12 mouse cellular contexts compared by ENCODE assay signal in genomic region chr16:94083848-94084525, GRCm38 (mm10). TPM values are rescaled to one million over a fixed set of nuclear protein-coding genes. Genes with fewer than 3 reads are reported as not detected.
A peak's percentile ranks its signal among the peaks of the same experiment; 100 is the strongest.
DNase-seq lines count a peak whose midpoint lies in the region; ATAC-seq lines count a peak whose summit lies in the region.
"Had no signal": no experiment of that assay in that cellular context is flagged by ENCODE, and none has a peak within 500 bp of the region (broad histone marks: within the 10 kb centered on the region; RNA-seq: fewer than 3 reads in every experiment).

No protein-coding gene starts in this region.

- WGBS in limb, embryonic 15.5 days: 2% methylated on average over 41 of the region's 41 CpGs

- no peak for ATAC-seq in limb, embryonic 15.5 days (ENCODE audit: insufficient number of reproducible peaks, low FRiP score, low TSS enrichment, low read depth)

- H3K4me2 ChIP-seq in limb, embryonic 15.5 days: 0 out of 2 replicates have a peak overlapping the region, but pooled peaks have one; percentile 85

- H3K27me3 ChIP-seq in limb, embryonic 15.5 days: peaks cover 96% of the 10 kb centered on the region

- peak overlapping the region; percentile 42 for H3K4me3 ChIP-seq in limb, embryonic 15.5 days

- no peaks in the 10 kb centered on the region for H3K36me3 ChIP-seq in limb, embryonic 15.5 days
- H3K36me3 ChIP-seq: G1E; neural tube, embryonic 13.5 days had no signal

- H3K27ac ChIP-seq in limb, embryonic 15.5 days: no peak overlapping the region
- H3K27ac ChIP-seq: neural tube, embryonic 13.5 days had no signal

- H3K9me3 ChIP-seq in limb, embryonic 15.5 days: no peaks in the 10 kb centered on the region
- H3K9me3 ChIP-seq: neural tube, embryonic 13.5 days had no signal

- no peak overlapping the region for H3K9ac ChIP-seq in limb, embryonic 15.5 days
- H3K9ac ChIP-seq: neural tube, embryonic 13.5 days had no signal

- peak; percentile 37 for DNase-seq in kidney, adult 18-20 months
- DNase-seq in kidney, adult 9 months: no peak
- DNase-seq in ES-CJ7 (ENCODE audit: low read depth, low spot score): peak; percentile 60
- peak; percentile 66 for DNase-seq in embryo, embryonic 9.5 days (ENCODE audit: extremely low spot score)
- DNase-seq in frontal cortex, postnatal 14 days (ENCODE audit: low spot score in 2 of 2): no peak
- no peak for DNase-seq in layer of hippocampus, adult 8-10 months (ENCODE audit: low spot score in 2 of 2)
- DNase-seq: cerebellum, adult 9-10 months had no signal

- H3K4me1 ChIP-seq in limb, embryonic 15.5 days: peaks cover 45% of the 10 kb centered on the region

RNA-seq across cellular contexts. Expression of gene Sim2, which starts 0.7 kb away (rescaled TPM):
- polyA plus RNA-seq in limb, embryonic 15.5 days (2015; fragmentation: Nextera tagmentation; extraction: Ambion mirVana): 0.64 and 0.81 TPM in 2 replicates
- total RNA-seq in layer of hippocampus, adult 8-10 months (2022): 1 to 10 TPM in 1 of 4 experiments, under 1 TPM in 2, not detected in 1; 0.18 to 1.4 (median 0.23) TPM
- total RNA-seq: adrenal gland, postnatal 25 days; G1E; heart, postnatal 25 days had no signal
- polyA plus RNA-seq: G1E had no signal

Comparison
In these comparisons a context has a peak if more than half of its experiments do, and no peak if none do; other contexts are left out.
1. DNase-seq: peak in kidney, adult 18-20 months (single experiment), ES-CJ7 (single experiment) and embryo, embryonic 9.5 days (single experiment); none in kidney, adult 9 months (single experiment), frontal cortex, postnatal 14 days (0 of 2) and layer of hippocampus, adult 8-10 months (0 of 2).